Mouse (Mus musculus) MEL (cell line): ENCODE data around the gene Lhx1. TPM values are rescaled to one million over a fixed set of nuclear protein-coding genes. Genes with fewer than 3 reads are reported as not detected.

Experiments
- DNase-seq: peaks from one replicate; pipeline ENCODE4 v3.0.0; 2011; ENCODE audit warnings: low read depth, low spot score
- H3K27ac ChIP-seq: 2 replicates; pipeline ENCODE4 v1.5.1; 2012; ENCODE audit warnings: low read depth, mild to moderate bottlenecking, control low read depth, low read length, moderate library complexity; ENCODE audit not compliant: control insufficient read depth
- H3K27me3 ChIP-seq, 2 experiments: fragments of 150-350 bp in 1 of 2; sonication (generic) in 1 of 2; 2 replicates each; pipeline ENCODE4 v1.6.1; 2012; ENCODE audit warnings: low read length in 2 of 2, mild to moderate bottlenecking in 2 of 2, improper control_type of control experiment in 1 of 2, moderate library complexity in 1 of 2; ENCODE audit not compliant: insufficient read depth in 2 of 2, control insufficient read depth in 1 of 2
- H3K36me3 ChIP-seq, 2 experiments: 2 replicates each; pipeline ENCODE4 v1.6.1; 2012 to 2014; ENCODE audit warnings: low read length in 2 of 2, improper control_type of control experiment in 1 of 2, inconsistent platforms in 1 of 2, mild to moderate bottlenecking in 1 of 2; ENCODE audit not compliant: insufficient read depth in 2 of 2, control insufficient read depth in 1 of 2
- H3K4me1 ChIP-seq, 2 experiments: fragments of 150-350 bp in 1 of 2; sonication (generic) in 1 of 2; 2 replicates each; pipeline ENCODE4 v1.6.1; 2012; ENCODE audit warnings: low read length in 2 of 2, improper control_type of control experiment in 1 of 2, mild to moderate bottlenecking in 1 of 2; ENCODE audit not compliant: insufficient read depth in 2 of 2, control insufficient read depth in 1 of 2
- H3K4me3 ChIP-seq, 2 experiments: fragments of 150-350 bp in 1 of 2; sonication (generic) in 1 of 2; 2 replicates each; pipeline ENCODE4 v1.5.1; 2012; ENCODE audit warnings: low read depth in 2 of 2, low read length in 2 of 2, mild to moderate bottlenecking in 2 of 2, moderate library complexity in 2 of 2, control low read depth in 1 of 2, improper control_type of control experiment in 1 of 2; ENCODE audit not compliant: control insufficient read depth in 1 of 2, insufficient read depth in 1 of 2
- H3K79me2 ChIP-seq: 2 replicates; pipeline ENCODE4 v1.6.1; 2012; ENCODE audit warnings: mild to moderate bottlenecking, low read length, moderate library complexity; ENCODE audit not compliant: control insufficient read depth, poor library complexity, insufficient read depth
- H3K9ac ChIP-seq: 2 replicates; pipeline ENCODE4 v1.6.1; 2012; ENCODE audit warnings: low read depth, mild to moderate bottlenecking, control low read depth, low read length, moderate library complexity; ENCODE audit not compliant: control insufficient read depth, poor library complexity, severe bottlenecking
- H3K9me3 ChIP-seq: fragments of 150-350 bp; sonication (generic); replicated peaks from 2 replicates; pipeline ENCODE4 v1.6.1; 2012; ENCODE audit warnings: mild to moderate bottlenecking, low read length, improper control_type of control experiment, moderate library complexity; ENCODE audit not compliant: insufficient read depth
- BHLHE40 ChIP-seq: IDR thresholded peaks from 2 replicates; pipeline ENCODE4 v1.6.1; 2012; ENCODE audit warnings: low read depth, mild to moderate bottlenecking, inconsistent platforms, low read length, improper control_type of control experiment, borderline replicate concordance
- ETS1 ChIP-seq: IDR thresholded peaks from 2 replicates; pipeline ENCODE4 v1.6.1; 2012; ENCODE audit warnings: low read depth, mild to moderate bottlenecking, inconsistent platforms, low read length, improper control_type of control experiment, moderate library complexity
- GABPA ChIP-seq: IDR thresholded peaks from 2 replicates; pipeline ENCODE4 v1.6.1; 2012; ENCODE audit warnings: low read depth, mild to moderate bottlenecking, inconsistent platforms, low read length, improper control_type of control experiment, moderate library complexity
- HCFC1 ChIP-seq: IDR thresholded peaks from 2 replicates; pipeline ENCODE4 v1.6.1; 2012; ENCODE audit warnings: low read depth, mild to moderate bottlenecking, inconsistent platforms, low read length, improper control_type of control experiment, moderate library complexity
- JUND ChIP-seq: IDR thresholded peaks from 2 replicates; pipeline ENCODE4 v1.6.1; 2011; ENCODE audit warnings: low read depth, mild to moderate bottlenecking, improper control_type of control experiment, low read length
- MXI1 ChIP-seq: IDR thresholded peaks from 2 replicates; pipeline ENCODE4 v1.6.1; 2011; ENCODE audit warnings: mild to moderate bottlenecking, low read depth, low read length, improper control_type of control experiment
- POLR2AphosphoS5 ChIP-seq: IDR thresholded peaks from 2 replicates; pipeline ENCODE4 v1.6.1; 2012; ENCODE audit warnings: low read depth, borderline replicate concordance, mild to moderate bottlenecking, inconsistent platforms, low read length, moderate library complexity, mixed read lengths
- TBP ChIP-seq: IDR thresholded peaks from 2 replicates; pipeline ENCODE4 v1.8.0; 2011; ENCODE audit warnings: low read depth, low read length, improper control_type of control experiment
- polyA plus RNA-seq, 2 experiments: library from polyadenylated mRNA; stranded (reverse) in 1 of 2; unstranded in 1 of 2; fragments of >175 nt in 1 of 2; fragments of >200 nt in 1 of 2; gene quantifications; 2 replicates each; pipeline versions ENCODE4 v1.2.1 to v1.2.4; 2012; ENCODE audit warnings: low replicate concordance in 2 of 2, low read depth in 1 of 2; ENCODE audit not compliant: insufficient read length in 2 of 2, insufficient read depth in 1 of 2, missing spikeins in 1 of 2
- total RNA-seq: library from RNA; depleted of rRNA; stranded (reverse); fragments of 300-350 nt; gene quantifications from 2 replicates; pipeline ENCODE4 v1.2.3, GENCODE M21; 2012; rRNA removed

The Lhx1 gene
- not detected in 2 replicates for total RNA-seq
- not detected for polyA plus RNA-seq

DNA sequence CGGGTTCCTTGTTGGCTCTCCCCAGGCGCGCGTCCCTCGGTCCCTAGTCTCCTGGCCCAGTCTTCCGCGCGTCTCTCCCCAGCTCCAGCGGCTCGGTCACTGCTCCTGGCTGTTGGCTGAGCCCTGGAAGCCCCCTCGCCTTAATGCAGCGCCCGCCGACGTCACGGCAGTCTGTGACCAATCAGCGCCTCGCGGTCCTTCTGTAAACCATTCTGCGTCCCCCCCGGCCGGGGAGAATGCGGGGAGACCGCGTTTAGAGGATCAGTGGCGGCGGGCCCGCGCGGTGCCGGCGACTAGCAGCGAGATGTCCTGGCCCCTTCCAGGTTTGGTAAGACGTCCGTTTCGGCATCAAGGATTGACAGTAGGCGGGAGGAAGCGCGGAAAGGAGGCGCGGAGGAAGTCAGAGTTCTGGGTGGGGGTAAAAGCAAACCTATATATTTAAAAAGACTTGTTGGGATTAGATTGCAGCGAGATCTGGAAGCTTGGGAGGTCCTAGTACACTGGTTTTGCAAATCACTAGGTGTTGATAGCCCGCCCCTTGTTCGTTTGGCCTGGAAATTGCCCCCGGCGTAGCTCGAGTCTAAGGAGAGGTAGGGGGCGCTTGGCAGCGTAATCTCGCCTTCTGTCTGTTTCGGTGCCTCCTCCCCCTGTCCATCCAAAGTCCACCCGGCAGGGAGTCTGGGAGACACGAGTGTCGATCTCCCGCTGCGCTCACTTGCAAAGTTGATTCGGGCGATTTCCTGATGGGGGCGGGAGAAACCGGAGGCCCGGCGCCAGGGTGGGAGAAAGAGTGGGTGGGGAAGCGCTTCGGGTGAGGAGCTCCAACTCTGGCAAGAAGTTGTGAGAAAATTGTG, at the start of gene Lhx1:
Gene Lhx1, minus strand, starts transcription at position 115 of the 854 bp plus-strand sequence.
- Histone ChIP-seq H3K27ac (no peak within 1 kb of the TSS), H3K9ac (no peak within 1 kb of the TSS), H3K36me3 (no peaks in the 10 kb centered on the region), H3K9me3 (no peaks in the 10 kb centered on the region), H3K4me1 (no peaks in the 10 kb centered on the region), H3K4me3 (no peak within 1 kb of the TSS)
- no peak for TF ChIP-seq JUND
- TF ChIP-seq HCFC1: no peak
- no peak for TF ChIP-seq TBP
- TF ChIP-seq, all 39 proteins: peak for 0
- DNase-seq: no peak
- Histone ChIP-seq H3K79me2 (no peaks in the 10 kb centered on the region), H3K27me3 (peaks cover 5 to 13% of the 10 kb centered on the region in 2 experiments)

DNA sequence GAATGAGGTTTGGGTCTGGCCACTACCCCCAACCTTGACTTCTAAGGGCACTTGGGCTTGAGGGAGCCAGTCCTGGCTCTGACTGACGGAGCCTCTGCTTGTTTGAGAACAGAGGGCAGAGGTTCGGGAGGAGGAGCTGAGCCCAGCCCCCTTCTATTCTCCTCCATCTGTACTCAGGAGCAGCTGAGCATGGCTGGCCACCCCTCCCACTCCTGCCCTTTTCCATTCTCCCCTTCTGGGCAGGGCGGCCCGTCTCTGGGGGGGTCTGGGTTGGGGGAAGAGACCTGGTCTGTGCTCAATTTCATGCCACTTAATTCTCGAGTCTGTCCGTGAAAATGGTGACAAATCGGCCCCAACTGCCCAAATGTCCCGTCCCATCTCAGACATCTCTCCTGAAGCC, 49.5 kb upstream of the Lhx1 start:
- Histone ChIP-seq H3K4me3 (no peak overlapping the region), H3K27ac (no peak overlapping the region), H3K9me3 (no peaks in the 10 kb centered on the region)
- TF ChIP-seq ETS1: no peak
- TF ChIP-seq, all 39 proteins: peak for 0
- Histone ChIP-seq H3K27me3 (peaks cover 9 to 17% of the 10 kb centered on the region in 2 experiments), H3K79me2 (no peaks in the 10 kb centered on the region), H3K9ac (no peak overlapping the region), H3K36me3 (no peaks in the 10 kb centered on the region), H3K4me1 (no peaks in the 10 kb centered on the region)
- DNase-seq: no peak

DNA sequence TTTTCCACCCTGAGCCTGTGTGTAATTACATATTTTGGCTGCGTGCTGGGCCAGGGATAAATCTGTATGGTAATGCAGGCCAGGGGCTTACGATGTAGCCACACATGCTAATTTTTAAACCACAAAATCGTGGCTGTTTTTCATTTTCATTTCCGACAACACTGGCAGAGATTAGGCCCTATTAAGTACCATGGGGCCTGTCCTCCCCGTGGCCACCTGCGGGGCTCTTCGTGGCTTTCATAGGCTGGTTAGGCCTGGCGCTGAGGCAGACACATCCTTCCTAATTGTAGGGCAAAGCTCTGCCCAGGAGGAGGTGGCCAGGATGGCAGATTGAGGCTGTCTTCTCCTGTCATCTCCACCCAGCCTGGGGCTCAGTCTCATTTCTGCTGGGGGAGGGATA, 48.3 kb upstream of the Lhx1 start:
- no peak overlapping the region for H3K9ac ChIP-seq
- H3K4me1 ChIP-seq: no peaks in the 10 kb centered on the region
- no peak for DNase-seq
- H3K79me2 ChIP-seq: no peaks in the 10 kb centered on the region
- H3K9me3 ChIP-seq: no peaks in the 10 kb centered on the region
- H3K4me3 ChIP-seq: no peak overlapping the region
- no peak overlapping the region for H3K27ac ChIP-seq
- H3K27me3 ChIP-seq: peaks cover 9 to 17% of the 10 kb centered on the region in 2 experiments
- H3K36me3 ChIP-seq: no peaks in the 10 kb centered on the region
- TF ChIP-seq POLR2AphosphoS5 (no peak), BHLHE40 (no peak), MXI1 (no peak), GABPA (no peak)
